Mouse (Mus musculus) hindbrain, embryonic 11.5 days (tissue): ENCODE measurements at regions not wholly inside any gene's neighbourhood (a gene's known extent, or its start where the extent isn't known, plus 50 kb on each side); places are given as distances from the start of the nearest gene placed in this dataset.

Experiments
- ATAC-seq: fragments of 200-750 bp; cut with Nextera tagmentation; 2 replicates; pipeline ENCODE4 v1.8.0; 2017; ENCODE audit warnings: mild to moderate bottlenecking, moderate TSS enrichment, moderate library complexity; ENCODE audit not compliant: low FRiP score
- DNase-seq: peaks from one replicate; pipeline ENCODE4 v3.0.0-alpha.2; 2015; ENCODE audit warnings: low spot score
- H3K27ac ChIP-seq: fragments of 300-500 bp; sonication (generic); 2 replicates; pipeline ENCODE4 v1.5.1; 2014; ENCODE audit warnings: mild to moderate bottlenecking, low read depth, low read length
- H3K27me3 ChIP-seq: fragments of 300-500 bp; sonication (generic); 2 replicates; pipeline ENCODE4 v1.6.1; 2014; ENCODE audit warnings: mild to moderate bottlenecking, low read length, moderate library complexity, mixed read lengths; ENCODE audit not compliant: control insufficient read depth, insufficient read depth
- H3K36me3 ChIP-seq: fragments of 300-500 bp; sonication (generic); 2 replicates; pipeline ENCODE4 v1.6.1; 2014; ENCODE audit warnings: mild to moderate bottlenecking, low read length, moderate library complexity, mixed read lengths; ENCODE audit not compliant: control insufficient read depth, insufficient read depth
- H3K4me1 ChIP-seq: fragments of 300-500 bp; sonication (generic); replicated peaks from 2 replicates; pipeline ENCODE4 v1.6.1; 2014; ENCODE audit warnings: low read length, mixed read lengths; ENCODE audit not compliant: control insufficient read depth, insufficient read depth
- H3K4me2 ChIP-seq: fragments of 300-500 bp; sonication (generic); replicated peaks from 2 replicates; pipeline ENCODE4 v1.6.1; 2014; ENCODE audit warnings: mild to moderate bottlenecking, low read depth, low read length
- H3K4me3 ChIP-seq: fragments of 300-500 bp; sonication (generic); 2 replicates; pipeline ENCODE4 v1.5.1; 2014; ENCODE audit warnings: low read depth, low read length
- H3K9ac ChIP-seq: fragments of 300-500 bp; sonication (generic); 2 replicates; pipeline ENCODE4 v1.6.1; 2014; ENCODE audit warnings: low read depth, low read length
- H3K9me3 ChIP-seq: fragments of 300-500 bp; sonication (generic); 2 replicates; pipeline ENCODE4 v1.6.1; 2016; ENCODE audit warnings: low read length; ENCODE audit not compliant: control insufficient read depth
- WGBS: fragments of 180-500 bp; shearing (Covaris S2); extraction: QIAGEN DNeasy Blood & Tissue Kit; methylation state at CpG from one replicate; pipeline ENCODE4 v1.1.7; 2014; 5-methylcytosine and 5-hydroxymethylcytosine counted together

DNA sequence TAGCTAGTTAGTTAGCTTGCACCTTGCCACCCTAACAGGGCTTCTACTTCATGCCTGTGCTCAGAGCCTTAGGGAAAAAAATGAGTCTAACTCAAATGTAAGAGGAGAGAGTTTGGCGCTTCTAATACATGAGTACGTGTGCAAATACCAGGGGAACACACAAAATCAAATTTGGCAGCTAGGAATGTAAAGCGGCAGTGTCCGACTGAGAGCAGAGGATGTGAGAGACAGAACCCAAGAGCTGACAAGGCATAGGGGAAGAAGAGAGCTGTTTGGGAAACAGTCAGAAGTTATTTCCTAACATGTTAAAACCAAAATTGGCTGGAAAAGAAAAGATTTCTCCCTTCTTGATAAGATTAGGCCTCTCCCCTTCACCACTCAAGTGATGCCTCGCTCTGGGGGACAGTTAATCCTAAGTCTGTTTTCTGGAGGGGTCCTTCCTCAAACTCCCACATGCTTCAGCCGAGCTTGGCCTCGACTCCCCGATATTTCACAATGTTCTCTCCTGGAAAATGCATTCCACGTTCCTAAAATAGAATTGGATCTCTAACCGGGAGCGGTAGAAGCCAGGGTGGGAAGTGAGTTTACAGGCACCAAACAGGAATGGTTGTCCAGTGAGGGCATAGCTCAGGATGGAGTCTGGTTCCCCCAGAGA, 229.1 kb downstream of the Maf start:
- ATAC-seq (no peak), DNase-seq (no peak)
- Histone ChIP-seq H3K9ac (no peak overlapping the region), H3K4me2 (no peak overlapping the region), H3K36me3 (no peaks in the 10 kb centered on the region), H3K9me3 (no peaks in the 10 kb centered on the region), H3K27ac (no peak overlapping the region), H3K27me3 (no peaks in the 10 kb centered on the region), H3K4me1 (no peaks in the 10 kb centered on the region), H3K4me3 (no peak overlapping the region)
- 90% methylated on average over 11 of the region's 11 CpGs for WGBS

DNA sequence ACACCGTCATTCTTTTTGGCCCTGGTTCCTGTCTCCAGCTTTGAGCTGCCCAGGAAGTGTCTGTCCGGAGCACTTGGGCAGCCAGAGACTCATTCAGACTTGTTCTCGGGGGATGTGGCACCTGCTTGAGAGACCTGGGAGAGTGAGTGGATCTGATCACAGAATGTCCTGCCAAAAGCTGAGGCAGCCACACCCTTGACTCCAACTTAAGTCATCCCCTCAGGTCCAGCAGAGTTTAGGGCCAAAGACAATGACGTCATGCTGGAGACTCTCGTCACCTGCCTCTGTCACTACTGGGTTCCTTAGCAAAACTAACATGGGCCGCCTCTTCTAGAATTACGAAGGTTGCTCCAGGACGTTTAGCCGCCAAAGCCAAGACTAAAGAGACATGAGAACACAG, 231.5 kb downstream of the Maf start:
- DNase-seq (no peak), ATAC-seq (no peak)
- Histone ChIP-seq H3K4me1 (no peaks in the 10 kb centered on the region), H3K27me3 (no peaks in the 10 kb centered on the region), H3K9me3 (no peaks in the 10 kb centered on the region), H3K4me2 (no peak overlapping the region), H3K9ac (no peak overlapping the region), H3K36me3 (no peaks in the 10 kb centered on the region), H3K4me3 (no peak overlapping the region), H3K27ac (no peak overlapping the region)
- 84% methylated on average over 9 of the region's 9 CpGs for WGBS

- H3K36me3 ChIP-seq, result no peaks in the 10 kb centered on the region
- H3K9ac ChIP-seq, result no peak overlapping the region
- H3K27me3 ChIP-seq, result no peaks in the 10 kb centered on the region
- H3K4me1 ChIP-seq, result no peaks in the 10 kb centered on the region
- ATAC-seq, result no peak
- no peak overlapping the region for H3K27ac ChIP-seq
- H3K4me2 ChIP-seq, result no peak overlapping the region
- H3K4me3 ChIP-seq, result no peak overlapping the region
- no peak for DNase-seq
- 78% methylated on average over 10 of the region's 10 CpGs for WGBS
- no peaks in the 10 kb centered on the region for H3K9me3 ChIP-seq
Measured at GRCm38 (mm10) chr8:115475156-115475555, 232.4 kb downstream of the Maf start.

DNA sequence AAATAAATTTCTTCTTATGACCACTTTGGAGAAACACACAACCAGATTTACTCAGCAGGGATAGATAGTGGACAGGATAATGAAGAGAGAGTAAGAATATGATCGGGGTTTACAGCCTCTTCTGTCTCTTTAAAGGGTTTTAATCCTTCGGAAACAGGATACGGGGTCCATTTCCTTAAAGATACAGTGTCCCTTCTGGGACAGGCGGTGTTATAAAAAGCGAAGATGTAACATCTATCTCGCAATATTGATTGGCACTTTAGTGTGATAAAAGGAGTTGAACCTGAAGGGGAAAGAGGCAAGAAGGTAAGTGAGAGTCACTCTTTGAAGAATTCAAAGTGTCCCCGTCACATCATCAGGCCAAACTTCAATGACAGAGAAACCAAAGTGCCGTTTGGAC, 233.6 kb downstream of the Maf start:
- no peaks in the 10 kb centered on the region for H3K4me1 ChIP-seq
- no peak overlapping the region for H3K27ac ChIP-seq
- 81% methylated on average over 8 of the region's 8 CpGs for WGBS
- ATAC-seq, result no peak
- H3K9ac ChIP-seq, result no peak overlapping the region
- no peaks in the 10 kb centered on the region for H3K36me3 ChIP-seq
- no peak overlapping the region for H3K4me3 ChIP-seq
- no peak overlapping the region for H3K4me2 ChIP-seq
- H3K9me3 ChIP-seq, result no peaks in the 10 kb centered on the region
- H3K27me3 ChIP-seq, result no peaks in the 10 kb centered on the region
- DNase-seq, result no peak

DNA sequence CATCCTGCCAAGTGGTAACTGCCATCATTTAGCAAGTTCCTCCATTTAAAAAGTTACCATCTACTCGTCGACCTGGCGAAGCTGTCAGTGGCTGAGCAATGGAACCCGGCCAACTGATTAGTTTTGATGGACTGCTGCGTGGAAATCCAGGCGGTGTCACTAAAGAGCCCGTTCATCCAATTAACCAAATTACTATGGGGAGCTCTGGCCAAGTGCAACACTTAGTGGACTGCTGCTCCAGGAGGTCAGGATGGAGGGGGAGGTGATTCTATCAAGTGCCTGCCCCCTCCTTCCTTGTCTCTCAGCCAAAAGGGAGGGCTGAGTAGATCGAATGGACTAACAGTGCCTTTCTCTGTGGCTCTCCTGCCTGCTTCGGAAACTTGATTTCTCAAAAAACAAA, 241.0 kb downstream of the Maf start:
- no peak overlapping the region for H3K9ac ChIP-seq
- no peak overlapping the region for H3K4me3 ChIP-seq
- 53% methylated on average over 9 of the region's 9 CpGs for WGBS
- H3K4me1 ChIP-seq, result no peaks in the 10 kb centered on the region
- no peaks in the 10 kb centered on the region for H3K9me3 ChIP-seq
- no peak overlapping the region for H3K27ac ChIP-seq
- no peaks in the 10 kb centered on the region for H3K36me3 ChIP-seq
- no peaks in the 10 kb centered on the region; the same call in 1 of the 2 replicates for H3K27me3 ChIP-seq
- DNase-seq, result no peak
- H3K4me2 ChIP-seq, result no peak overlapping the region
- no peak for ATAC-seq

DNA sequence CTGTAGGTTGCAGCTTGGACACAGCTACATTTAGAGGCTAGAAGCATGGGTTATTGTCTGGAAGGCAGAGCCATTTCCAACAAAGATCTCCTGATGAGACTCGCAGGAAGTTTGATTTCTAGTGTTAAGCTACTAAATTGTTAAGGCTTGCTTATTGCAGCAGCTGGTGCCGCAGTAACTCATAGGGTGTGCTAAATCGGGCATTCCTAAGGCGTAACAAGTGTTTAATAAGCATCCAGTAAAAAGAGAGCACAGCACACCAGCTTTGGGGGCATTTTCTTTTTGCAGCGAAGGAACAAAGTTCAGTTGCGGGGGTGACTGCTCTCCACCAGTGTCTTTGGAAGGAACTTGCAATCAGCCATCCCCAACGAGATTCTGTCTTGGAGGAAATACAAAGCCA, 241.5 kb downstream of the Maf start:
- H3K9ac ChIP-seq, result no peak overlapping the region
- ATAC-seq, result no peak
- no peak overlapping the region for H3K4me2 ChIP-seq
- H3K4me1 ChIP-seq, result no peaks in the 10 kb centered on the region
- no peak overlapping the region for H3K27ac ChIP-seq
- no peak for DNase-seq
- WGBS, result 62% methylated on average over 7 of the region's 7 CpGs
- H3K4me3 ChIP-seq, result no peak overlapping the region
- H3K9me3 ChIP-seq, result no peaks in the 10 kb centered on the region
- no peaks in the 10 kb centered on the region for H3K36me3 ChIP-seq
- no peaks in the 10 kb centered on the region; the same call in 1 of the 2 replicates for H3K27me3 ChIP-seq

DNA sequence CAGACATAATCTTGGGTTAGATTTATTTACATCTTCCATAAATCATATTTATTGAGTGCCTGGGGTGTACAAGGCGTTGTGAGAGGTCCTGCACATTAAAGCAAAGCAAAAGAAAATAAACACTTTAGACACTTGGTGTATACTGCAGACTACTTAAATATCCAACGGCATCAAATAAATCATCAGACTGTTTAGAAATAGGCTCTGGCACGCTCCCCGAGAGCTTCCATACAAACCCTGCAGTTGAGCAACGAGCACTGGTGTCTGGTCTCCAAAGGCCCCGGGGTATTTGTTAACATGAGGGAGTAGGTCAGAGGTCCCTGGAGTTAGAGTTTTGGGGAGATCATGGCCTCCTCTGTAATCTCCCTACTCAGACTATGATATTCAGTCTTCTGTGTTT, 244.9 kb downstream of the Maf start:
- no peaks in the 10 kb centered on the region; the same call in 1 of the 2 replicates for H3K27me3 ChIP-seq
- WGBS, result 70% methylated on average over 6 of the region's 6 CpGs
- no peak overlapping the region for H3K27ac ChIP-seq
- no peak overlapping the region for H3K9ac ChIP-seq
- no peak overlapping the region for H3K4me3 ChIP-seq
- no peaks in the 10 kb centered on the region for H3K4me1 ChIP-seq
- DNase-seq (no peak), ATAC-seq (no peak)
- no peak overlapping the region for H3K4me2 ChIP-seq
- no peaks in the 10 kb centered on the region for H3K36me3 ChIP-seq
- H3K9me3 ChIP-seq, result no peaks in the 10 kb centered on the region

- Histone ChIP-seq H3K9ac (no peak overlapping the region), H3K27ac (no peak overlapping the region), H3K36me3 (no peaks in the 10 kb centered on the region), H3K4me1 (no peaks in the 10 kb centered on the region), H3K9me3 (no peaks in the 10 kb centered on the region), H3K4me3 (no peak overlapping the region), H3K27me3 (no peaks in the 10 kb centered on the region), H3K4me2 (no peak overlapping the region)
- ATAC-seq (no peak), DNase-seq (no peak)
- 78% methylated on average over 3 of the region's 3 CpGs for WGBS
Measured at GRCm38 (mm10) chr8:115458119-115458518, 249.5 kb downstream of the Maf start.

DNA sequence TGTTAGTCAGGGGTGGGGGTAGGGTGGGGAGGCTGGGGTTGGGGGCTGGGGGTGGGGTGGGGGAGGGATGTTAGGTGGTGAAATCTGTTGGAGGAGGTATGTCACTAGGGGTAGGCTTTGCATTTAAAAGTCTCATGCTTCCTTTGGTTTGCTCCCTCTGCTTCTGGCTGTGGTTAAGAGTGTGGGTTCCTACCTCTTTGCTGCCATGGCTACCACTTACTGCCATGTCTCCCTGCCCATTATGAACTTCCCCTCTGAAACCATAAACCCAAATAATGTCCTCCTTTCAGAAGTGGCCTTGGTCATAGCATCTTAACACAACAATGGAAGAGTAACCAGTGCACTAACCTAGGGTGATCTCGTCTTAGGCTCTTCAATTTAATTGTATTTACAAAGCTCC, 256.8 kb downstream of the Maf start:
- DNase-seq (no peak), ATAC-seq (no peak)
- 80% methylated on average over 1 of the region's 1 CpGs for WGBS
- Histone ChIP-seq H3K9ac (no peak overlapping the region), H3K36me3 (no peaks in the 10 kb centered on the region), H3K27ac (no peak overlapping the region), H3K27me3 (no peaks in the 10 kb centered on the region), H3K9me3 (no peaks in the 10 kb centered on the region), H3K4me2 (no peak overlapping the region), H3K4me3 (no peak overlapping the region), H3K4me1 (no peaks in the 10 kb centered on the region)
